Mouse (Mus musculus) intestine, embryonic 16.5 days (tissue): ENCODE data around the gene Kdm1b. TPM values are rescaled to one million over a fixed set of nuclear protein-coding genes. Genes with fewer than 3 reads are reported as not detected.

Source experiments
- ATAC-seq: fragments of 200-750 bp; cut with Nextera tagmentation; 2 replicates; pipeline ENCODE4 v1.8.0; 2017; ENCODE audit warnings: moderate TSS enrichment, moderate library complexity
- H3K27ac ChIP-seq: fragments of 300-500 bp; sonication (generic); 2 replicates; pipeline ENCODE4 v1.5.1; 2014; ENCODE audit warnings: mild to moderate bottlenecking, low read length
- H3K27me3 ChIP-seq: fragments of 300-500 bp; sonication (generic); replicated peaks from 2 replicates; pipeline ENCODE4 v1.6.1; 2014; ENCODE audit warnings: low read length, control low read depth, mixed read lengths; ENCODE audit not compliant: control insufficient read depth, insufficient read depth
- H3K36me3 ChIP-seq: fragments of 300-500 bp; sonication (generic); 2 replicates; pipeline ENCODE4 v1.6.1; 2014; ENCODE audit warnings: low read length, control low read depth; ENCODE audit not compliant: control insufficient read depth, insufficient read depth
- H3K4me1 ChIP-seq: fragments of 300-500 bp; sonication (generic); 2 replicates; pipeline ENCODE4 v1.6.1; 2014; ENCODE audit warnings: low read length, control low read depth, mixed read lengths; ENCODE audit not compliant: control insufficient read depth, insufficient read depth
- H3K4me2 ChIP-seq: fragments of 300-500 bp; sonication (generic); 2 replicates; pipeline ENCODE4 v1.6.1; 2014; ENCODE audit warnings: low read depth, low read length, control low read depth
- H3K4me3 ChIP-seq: fragments of 300-500 bp; sonication (generic); 2 replicates; pipeline ENCODE4 v1.5.1; 2014; ENCODE audit warnings: mild to moderate bottlenecking, low read length
- H3K9ac ChIP-seq: fragments of 300-500 bp; sonication (generic); 2 replicates; pipeline ENCODE4 v1.6.1; 2014; ENCODE audit warnings: low read depth, low read length
- H3K9me3 ChIP-seq: fragments of 300-500 bp; sonication (generic); 2 replicates; pipeline ENCODE4 v1.6.1; 2016; ENCODE audit warnings: low read length, control low read depth; ENCODE audit not compliant: control insufficient read depth
- WGBS: fragments of 180-500 bp; shearing (Covaris S2); extraction: QIAGEN DNeasy Blood & Tissue Kit; methylation state at CpG from one replicate; pipeline ENCODE4 v1.1.7; 2014; 5-methylcytosine and 5-hydroxymethylcytosine counted together
- polyA plus RNA-seq: library from polyadenylated mRNA; unstranded; fragments of >200 nt; fragmentation: Nextera tagmentation; extraction: Ambion mirVana; gene quantifications from 2 replicates; pipeline ENCODE4 v1.2.1, GENCODE M21; 2015

The Kdm1b gene
- polyA plus RNA-seq, 1 experiment from 2014 or later = 10.2 TPM

GRCm38 (mm10) chr13:47099265-47099664, 56.0 kb downstream of the Kdm1b start:
- WGBS = 75% methylated on average over 7 of the region's 7 CpGs

GRCm38 (mm10) chr13:47100587-47100986, 57.3 kb downstream of the Kdm1b start:
- Histone ChIP-seq H3K4me1 (peaks cover 13% of the 10 kb centered on the region), H3K27me3 (no peaks in the 10 kb centered on the region), H3K27ac (no peak overlapping the region), H3K4me3 (no peak overlapping the region), H3K36me3 (0 out of 2 replicates have a peak, but pooled peaks cover 2% of the 10 kb centered on the region), H3K9me3 (no peaks in the 10 kb centered on the region), H3K4me2 (no peak overlapping the region), H3K9ac (no peak overlapping the region)
- WGBS = 90% methylated on average over 2 of the region's 2 CpGs
- no peak for ATAC-seq

More at GRCm38 (mm10) chr13:47099265-47099664, 56.0 kb downstream of the Kdm1b start:
- H3K27me3 ChIP-seq = no peaks in the 10 kb centered on the region
- no peak overlapping the region for H3K27ac ChIP-seq
- H3K9ac ChIP-seq = no peak overlapping the region
- H3K4me2 ChIP-seq = no peak overlapping the region
- no peak for ATAC-seq
- 0 out of 2 replicates have a peak, but pooled peaks cover 2% of the 10 kb centered on the region for H3K36me3 ChIP-seq
- no peaks in the 10 kb centered on the region for H3K9me3 ChIP-seq
- H3K4me1 ChIP-seq = peaks cover 11% of the 10 kb centered on the region
- no peak overlapping the region for H3K4me3 ChIP-seq

DNA sequence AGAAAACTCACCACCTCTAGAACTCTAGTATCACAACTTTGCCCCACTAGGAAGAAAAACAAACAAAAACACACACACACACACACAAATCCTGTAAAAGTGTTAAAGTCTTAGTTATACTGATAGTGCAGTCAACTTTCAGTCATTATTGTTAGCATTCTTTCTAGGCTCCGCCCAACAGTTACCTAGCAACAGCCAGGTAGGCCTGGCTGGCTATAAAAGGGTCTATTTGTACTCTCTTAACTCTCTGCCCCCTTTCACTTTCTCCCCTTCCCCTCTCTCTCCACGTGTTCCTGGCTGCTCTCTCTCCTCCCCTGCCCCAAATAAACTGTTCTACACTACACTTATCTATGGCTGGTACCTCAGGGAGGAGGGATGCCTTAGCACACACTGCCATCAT, 60.8 kb downstream of the Kdm1b start:
- 17% methylated on average over 2 of the region's 2 CpGs for WGBS
- H3K9ac ChIP-seq = no peak overlapping the region
- H3K4me3 ChIP-seq = peak overlapping the region; percentile 96
- no peak overlapping the region for H3K27ac ChIP-seq
- H3K27me3 ChIP-seq = no peaks in the 10 kb centered on the region
- peak overlapping the region; percentile 81 for H3K4me2 ChIP-seq
- no peaks in the 10 kb centered on the region for H3K36me3 ChIP-seq
- H3K4me1 ChIP-seq = peaks cover 17% of the 10 kb centered on the region
- no peaks in the 10 kb centered on the region for H3K9me3 ChIP-seq
- no peak for ATAC-seq

DNA sequence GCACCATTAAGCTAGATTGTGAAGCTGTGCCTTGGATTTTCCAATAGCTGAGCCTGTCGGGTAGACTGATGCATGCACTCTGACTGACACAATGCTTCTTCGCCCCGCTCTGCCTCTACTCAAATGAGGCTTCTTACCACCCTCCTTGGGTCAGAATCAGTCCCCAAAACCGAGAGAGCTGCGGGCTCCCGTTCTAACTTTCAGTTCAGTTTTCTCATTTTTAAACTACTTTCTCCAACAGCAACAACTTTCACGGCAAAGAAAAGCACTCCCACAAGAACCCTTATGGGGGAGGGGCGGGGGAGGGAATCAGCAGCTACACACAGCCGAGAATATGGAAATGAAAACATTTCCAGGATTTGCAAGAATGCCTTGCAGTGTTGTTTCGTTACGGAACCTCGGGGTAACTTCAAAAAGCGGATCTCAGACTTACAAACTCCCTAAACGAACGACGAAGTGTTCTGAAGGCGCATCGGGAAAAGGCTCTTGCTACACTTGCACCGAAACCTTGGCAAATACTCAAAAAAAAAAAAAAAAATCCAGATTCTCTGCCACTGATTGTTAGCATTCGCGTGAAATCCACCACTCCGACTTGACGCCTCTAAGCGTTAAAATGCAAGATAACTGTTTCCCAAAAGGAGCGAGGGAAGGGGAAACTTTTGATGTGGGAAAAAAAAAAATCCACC, 61.7 kb downstream of the Kdm1b start:
- no peaks in the 10 kb centered on the region for H3K36me3 ChIP-seq
- no peaks in the 10 kb centered on the region for H3K9me3 ChIP-seq
- peaks cover 17% of the 10 kb centered on the region for H3K4me1 ChIP-seq
- H3K27me3 ChIP-seq = no peaks in the 10 kb centered on the region
- peak overlapping the region; percentile 81 for H3K4me2 ChIP-seq
- peak overlapping the region; percentile 100 for H3K27ac ChIP-seq
- ATAC-seq = no peak
- peak overlapping the region; percentile 96 for H3K9ac ChIP-seq
- WGBS = under 1% methylated on average over 25 of the region's 25 CpGs
- H3K4me3 ChIP-seq = peak overlapping the region; percentile 96

- Histone ChIP-seq H3K9me3 (no peaks in the 10 kb centered on the region), H3K27me3 (no peaks in the 10 kb centered on the region), H3K9ac (peak within 1 kb of the TSS; percentile 96), H3K4me3 (peak within 1 kb of the TSS; percentile 96), H3K4me2 (peak within 1 kb of the TSS; percentile 81), H3K36me3 (no peaks in the 10 kb centered on the region), H3K4me1 (peaks cover 17% of the 10 kb centered on the region), H3K27ac (peak within 1 kb of the TSS; percentile 100)
- peak; percentile 95 for ATAC-seq
- WGBS = under 1% methylated on average over 114 of the region's 129 CpGs
These were observed 62.6 kb downstream of the Kdm1b start, which contains the start of gene Dek for GRCm38 (mm10) chr13:47105711-47106579. Gene Dek (minus strand): TSS chr13:47106201.

DNA sequence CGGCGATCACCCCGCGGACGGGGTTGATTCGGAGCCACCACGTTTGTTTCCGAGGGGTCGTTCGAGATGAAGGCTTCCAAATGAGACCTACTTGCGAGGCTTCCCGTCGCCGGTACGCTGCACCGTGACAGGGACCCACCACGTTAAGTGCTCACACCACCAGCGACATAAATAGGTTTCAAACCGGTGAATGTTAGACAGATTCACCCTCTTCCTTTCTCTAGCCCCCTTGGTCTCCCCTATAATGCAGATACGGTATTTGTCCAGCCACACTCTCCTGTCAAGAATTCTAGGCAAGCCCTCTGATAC, 63.2 kb downstream of the Kdm1b start:
- Histone ChIP-seq H3K9me3 (no peaks in the 10 kb centered on the region), H3K27ac (peak overlapping the region; percentile 100), H3K9ac (peak overlapping the region; percentile 96), H3K4me3 (peak overlapping the region; percentile 96), H3K27me3 (no peaks in the 10 kb centered on the region), H3K4me1 (peaks cover 17% of the 10 kb centered on the region), H3K36me3 (no peaks in the 10 kb centered on the region), H3K4me2 (peak overlapping the region; percentile 77)
- ATAC-seq = peak; percentile 29; the same call in 1 of the 2 replicates
- under 1% methylated on average over 20 of the region's 20 CpGs for WGBS

DNA sequence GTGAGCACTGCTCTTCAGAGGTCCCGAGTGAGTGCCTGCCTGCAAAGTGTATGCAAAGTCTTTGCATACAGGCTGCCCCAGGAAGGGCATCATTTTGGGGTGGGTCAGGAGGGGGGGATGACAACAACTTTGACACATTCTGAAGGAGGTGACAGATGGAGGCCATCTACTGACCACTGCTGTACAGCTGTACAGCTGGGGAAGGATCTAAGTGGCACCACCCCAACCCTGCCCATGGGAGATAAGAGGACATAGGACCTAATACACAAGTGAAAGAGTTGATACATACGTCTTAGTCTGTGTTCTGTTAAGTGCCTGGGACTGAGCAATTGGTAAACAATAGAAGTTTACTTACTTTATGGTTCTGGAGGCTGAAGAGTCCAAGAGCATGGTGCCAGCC, 65.9 kb downstream of the Kdm1b start:
- Histone ChIP-seq H3K27ac (no peak overlapping the region), H3K27me3 (no peaks in the 10 kb centered on the region), H3K36me3 (no peaks in the 10 kb centered on the region), H3K4me1 (peaks cover 6% of the 10 kb centered on the region), H3K4me3 (no peak overlapping the region), H3K9me3 (no peaks in the 10 kb centered on the region), H3K4me2 (no peak overlapping the region), H3K9ac (no peak overlapping the region)
- ATAC-seq = no peak
- WGBS = 52% methylated on average over 2 of the region's 2 CpGs

DNA sequence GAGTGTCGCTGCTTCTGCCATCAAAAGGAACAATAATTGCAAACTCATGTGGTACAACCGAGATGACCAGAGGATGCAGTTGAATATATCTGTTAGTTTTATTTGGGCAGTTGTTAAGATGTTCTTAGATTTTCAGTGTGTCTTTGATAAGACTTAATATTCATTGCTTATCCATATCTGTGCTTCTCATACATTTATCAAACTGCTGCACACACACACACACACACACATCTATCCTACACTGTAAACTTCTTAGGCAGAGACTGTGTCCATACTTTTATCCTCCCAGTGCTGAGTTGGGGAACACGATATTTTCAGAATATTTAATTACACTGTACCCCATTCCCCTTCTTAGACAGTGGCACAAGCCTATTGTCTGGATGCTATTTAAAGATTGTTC, 67.9 kb downstream of the Kdm1b start:
- no peaks in the 10 kb centered on the region for H3K9me3 ChIP-seq
- 78% methylated on average over 3 of the region's 3 CpGs for WGBS
- H3K4me2 ChIP-seq = no peak overlapping the region
- H3K27ac ChIP-seq = no peak overlapping the region
- no peak overlapping the region for H3K9ac ChIP-seq
- no peak overlapping the region for H3K4me3 ChIP-seq
- no peaks in the 10 kb centered on the region for H3K36me3 ChIP-seq
- H3K27me3 ChIP-seq = no peaks in the 10 kb centered on the region
- peaks cover 4% of the 10 kb centered on the region; the same call in 1 of the 2 replicates for H3K4me1 ChIP-seq
- ATAC-seq = no peak

- no peak for ATAC-seq
These were observed 68.8 kb downstream of the Kdm1b start for GRCm38 (mm10) chr13:47112056-47112455.

More at GRCm38 (mm10) chr13:47112056-47112455, 68.8 kb downstream of the Kdm1b start:
- 82% methylated on average over 3 of the region's 3 CpGs for WGBS
- Histone ChIP-seq H3K9ac (no peak overlapping the region), H3K27me3 (no peaks in the 10 kb centered on the region), H3K27ac (no peak overlapping the region), H3K9me3 (no peaks in the 10 kb centered on the region), H3K4me2 (no peak overlapping the region), H3K4me3 (no peak overlapping the region), H3K36me3 (no peaks in the 10 kb centered on the region), H3K4me1 (peaks cover 2% of the 10 kb centered on the region; the same call in 1 of the 2 replicates)
